Mouse (Mus musculus): ENCODE measurements around the gene Mtg1.

GRCm38 (mm10) chr7:140192445-140192844 is 55.1 kb downstream of the Mtg1 start:
- TF ChIP-seq CTCF (IDR thresholded peaks at IDR 0.05; ENCODE audit: low read depth) (no peak), EP300 (IDR thresholded peaks at IDR 0.05; ENCODE audit: low read depth) (no peak)
